Mouse (Mus musculus): ENCODE data around the gene Ptprt. TPM values are rescaled to one million over a fixed set of nuclear protein-coding genes. Genes with fewer than 3 reads are reported as not detected.
"Not testable (repeated sequence)": the region's sequence is repeated elsewhere in the genome, so short reads cannot be mapped to it uniquely, and the experiment has no call there.

The Ptprt gene
- polyA plus RNA-seq, 1 experiment from 2014 or later = 0.61 TPM

DNA sequence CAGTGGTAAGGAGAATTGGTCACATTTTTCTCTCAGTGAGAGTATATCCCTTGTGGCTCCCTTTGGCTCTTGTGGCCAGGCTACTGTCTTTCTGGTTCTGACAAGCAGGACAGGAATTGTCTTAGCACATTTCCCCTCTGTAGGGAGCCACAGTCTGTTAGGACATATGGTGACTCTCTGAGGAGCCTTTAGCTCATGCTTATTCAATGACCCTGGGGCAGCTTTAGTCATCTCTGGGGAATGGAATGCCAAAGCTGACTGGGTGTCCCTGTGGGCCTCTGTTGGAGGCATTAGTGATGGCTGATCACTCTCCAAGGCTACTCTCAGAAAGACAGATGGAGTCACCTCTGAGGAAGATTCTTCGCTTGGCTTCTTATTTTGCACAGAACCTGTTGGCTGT lies 1147.7 kb downstream of the Ptprt start:
- ATAC-seq (ENCODE audit: insufficient number of reproducible peaks, insufficient read depth, low FRiP score, low read depth) = no peak
- no peak overlapping the region for H3K9ac ChIP-seq (ENCODE audit: low read length)
- H3K27ac ChIP-seq (replicated peaks in 1 of 2; ENCODE audit: control insufficient read depth in 1 of 2, insufficient read depth in 1 of 2, low read depth in 2 of 2, low read length in 2 of 2) = no peak overlapping the region
- no peaks in the 10 kb centered on the region for H3K27me3 ChIP-seq (ENCODE audit: control insufficient read depth, insufficient read depth, low read length)
- peaks cover 0 to 7% of the 10 kb centered on the region in 2 experiments; a peak in 1 of 4 replicates for H3K4me1 ChIP-seq (ENCODE audit: control insufficient read depth in 2 of 2, insufficient read depth in 2 of 2, low read length in 2 of 2)
- no peak overlapping the region for H3K4me3 ChIP-seq (ENCODE audit: control insufficient read depth in 1 of 2, insufficient read depth in 1 of 2, low read depth in 1 of 2, low read length in 2 of 2)
- no peaks in the 10 kb centered on the region for H3K9me3 ChIP-seq (ENCODE audit: control insufficient read depth, low read length)
- no peaks in the 10 kb centered on the region for H3K36me3 ChIP-seq (ENCODE audit: control insufficient read depth, insufficient read depth, low read length)
- H3K4me2 ChIP-seq (ENCODE audit: low read length) = no peak overlapping the region
- WGBS = 81% methylated on average over 1 of the region's 1 CpGs

DNA sequence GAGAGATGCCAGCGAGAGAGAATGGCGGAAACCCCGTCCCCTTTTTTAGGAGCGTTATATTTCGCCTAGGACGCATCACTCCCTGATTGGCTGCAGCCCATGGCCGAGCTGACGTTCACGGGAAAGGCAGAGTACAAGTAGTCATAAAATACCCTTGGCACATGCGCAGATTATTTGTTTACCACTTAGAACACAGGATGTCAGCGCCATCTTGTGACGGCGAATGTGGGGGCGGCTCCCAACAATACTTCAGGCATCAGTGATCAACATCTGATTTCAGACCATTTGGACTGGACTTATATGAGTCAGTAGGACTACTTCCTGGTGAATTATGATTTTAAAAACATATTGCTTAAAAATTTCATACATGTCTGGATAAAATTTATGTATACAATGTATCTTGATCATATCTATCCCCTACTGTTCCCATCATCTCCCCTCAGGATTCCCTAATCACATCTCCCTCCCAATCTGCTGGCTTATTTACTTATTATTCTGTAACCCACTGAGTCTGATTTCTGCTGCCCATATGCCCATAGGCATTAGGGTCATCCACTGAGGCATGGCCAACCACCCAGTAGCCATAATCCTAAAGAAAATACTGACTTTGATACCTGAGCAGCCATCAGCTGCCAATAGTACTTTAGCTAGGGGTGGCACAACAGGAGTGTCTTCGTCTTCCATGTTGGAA lies 1148.9 kb downstream of the Ptprt start:
- H3K9ac ChIP-seq (ENCODE audit: low read length); H3K27ac ChIP-seq (replicated peaks in 1 of 2; ENCODE audit: control insufficient read depth in 1 of 2, insufficient read depth in 1 of 2, low read depth in 2 of 2, low read length in 2 of 2); H3K4me1 ChIP-seq (ENCODE audit: control insufficient read depth in 2 of 2, insufficient read depth in 2 of 2, low read length in 2 of 2); H3K9me3 ChIP-seq (ENCODE audit: control insufficient read depth, low read length); H3K4me3 ChIP-seq (ENCODE audit: control insufficient read depth in 1 of 2, insufficient read depth in 1 of 2, low read depth in 1 of 2, low read length in 2 of 2); H3K27me3 ChIP-seq (ENCODE audit: control insufficient read depth, insufficient read depth, low read length); H3K4me2 ChIP-seq (ENCODE audit: low read length); ATAC-seq (ENCODE audit: insufficient number of reproducible peaks, insufficient read depth, low FRiP score, low read depth); H3K36me3 ChIP-seq (ENCODE audit: control insufficient read depth, insufficient read depth, low read length): not testable (repeated sequence)
- 17% methylated on average over 5 of the region's 15 CpGs for WGBS

DNA sequence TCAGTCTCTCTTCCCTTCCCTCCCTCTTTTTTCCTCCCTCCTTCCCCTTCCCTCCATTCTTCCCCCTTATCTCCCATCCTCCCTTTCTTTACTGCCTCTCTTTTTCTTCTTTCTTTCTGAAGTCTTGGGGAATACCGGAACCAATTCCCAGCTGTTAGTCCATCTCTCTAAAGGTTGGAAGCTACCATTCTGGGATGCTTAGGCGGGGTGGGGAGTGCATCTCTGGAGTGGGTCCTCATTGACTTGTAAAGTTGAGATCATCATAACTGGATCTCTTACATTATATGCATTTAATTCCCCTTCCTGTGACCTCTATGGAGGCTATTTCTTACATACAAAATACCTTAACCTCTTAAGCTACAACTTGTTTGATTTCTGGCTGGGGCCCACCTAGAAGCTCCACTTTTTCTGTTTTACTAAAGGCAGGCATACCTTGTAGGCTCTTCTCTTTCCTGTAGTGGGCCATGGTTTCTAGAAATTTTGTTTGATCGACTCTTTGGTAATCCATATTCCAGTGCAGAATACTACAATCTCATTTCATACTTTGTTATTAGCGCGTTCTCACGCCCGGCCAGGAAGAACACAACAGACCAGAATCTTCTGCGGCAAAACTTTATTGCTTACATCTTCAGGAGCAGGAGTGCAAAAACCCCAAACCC lies 1149.7 kb downstream of the Ptprt start:
- ATAC-seq (ENCODE audit: insufficient number of reproducible peaks, insufficient read depth, low FRiP score, low read depth) = no peak

DNA sequence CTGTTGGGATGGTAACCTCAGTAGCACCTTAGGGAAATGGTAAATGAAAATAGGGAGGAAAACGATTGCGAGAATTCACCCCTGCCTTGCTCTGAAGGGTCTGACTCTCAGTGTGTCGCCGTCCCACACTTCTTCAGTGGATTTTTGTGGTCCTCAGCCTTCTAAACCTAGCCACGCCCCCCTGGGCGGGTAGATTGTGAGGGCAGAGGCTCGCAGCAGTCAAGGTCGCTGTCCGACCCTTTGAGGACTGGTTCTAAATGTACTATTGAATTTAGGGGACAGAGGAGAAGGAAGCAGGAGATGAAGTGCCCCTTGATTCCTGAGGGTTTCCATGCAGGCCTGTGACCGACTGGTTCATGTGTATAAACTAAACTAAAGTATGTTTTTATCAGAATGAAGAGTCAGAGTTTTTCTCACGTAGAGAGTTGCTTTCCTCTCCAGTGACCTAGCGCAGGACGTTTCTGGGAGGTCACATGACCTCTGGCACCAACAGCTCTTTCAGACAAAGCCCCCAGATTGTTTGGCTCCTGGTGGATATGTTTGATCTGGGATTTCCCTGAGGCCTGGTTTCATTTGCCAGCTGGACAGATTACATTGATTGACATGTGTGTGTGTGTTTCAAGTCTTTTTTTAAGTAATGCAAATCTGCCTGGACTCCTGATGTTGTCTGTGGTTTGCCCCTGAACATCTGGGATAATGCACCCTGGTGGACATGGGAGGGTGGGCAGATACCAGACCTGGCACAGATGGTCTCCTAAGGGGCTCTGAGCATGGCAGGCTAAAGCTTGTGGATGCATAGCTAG lies 1161.6 kb downstream of the Ptprt start:
- Histone ChIP-seq H3K9ac (ENCODE audit: low read length) (no peak overlapping the region), H3K4me1 (ENCODE audit: control insufficient read depth in 2 of 2, insufficient read depth in 2 of 2, low read length in 2 of 2) (peaks cover 0 to 7% of the 10 kb centered on the region in 2 experiments; a peak in 1 of 4 replicates), H3K4me2 (ENCODE audit: low read length) (peak overlapping the region; percentile 61), H3K27ac (replicated peaks in 1 of 2; ENCODE audit: control insufficient read depth in 1 of 2, insufficient read depth in 1 of 2, low read depth in 2 of 2, low read length in 2 of 2) (no peak overlapping the region), H3K27me3 (ENCODE audit: control insufficient read depth, insufficient read depth, low read length) (no peaks in the 10 kb centered on the region), H3K9me3 (ENCODE audit: control insufficient read depth, low read length) (no peaks in the 10 kb centered on the region), H3K4me3 (ENCODE audit: control insufficient read depth in 1 of 2, insufficient read depth in 1 of 2, low read depth in 1 of 2, low read length in 2 of 2) (peak overlapping the region; percentile 14 to 22; a peak in 3 of 4 replicates), H3K36me3 (ENCODE audit: control insufficient read depth, insufficient read depth, low read length) (no peaks in the 10 kb centered on the region)
- no peak for ATAC-seq (ENCODE audit: insufficient number of reproducible peaks, insufficient read depth, low FRiP score, low read depth)
- 8% methylated on average over 13 of the region's 13 CpGs for WGBS

More for the DNA sequence above, 1149.7 kb downstream of the Ptprt start:
- Histone ChIP-seq H3K9me3 (ENCODE audit: control insufficient read depth, low read length) (no peaks in the 10 kb centered on the region), H3K36me3 (ENCODE audit: control insufficient read depth, insufficient read depth, low read length) (no peaks in the 10 kb centered on the region), H3K4me2 (ENCODE audit: low read length) (peak overlapping the region; percentile 72), H3K27me3 (ENCODE audit: control insufficient read depth, insufficient read depth, low read length) (no peaks in the 10 kb centered on the region), H3K4me1 (ENCODE audit: control insufficient read depth in 2 of 2, insufficient read depth in 2 of 2, low read length in 2 of 2) (peaks cover 0 to 7% of the 10 kb centered on the region in 2 experiments; a peak in 1 of 4 replicates), H3K27ac (replicated peaks in 1 of 2; ENCODE audit: control insufficient read depth in 1 of 2, insufficient read depth in 1 of 2, low read depth in 2 of 2, low read length in 2 of 2) (no peak overlapping the region), H3K9ac (ENCODE audit: low read length) (peak overlapping the region; percentile 65), H3K4me3 (ENCODE audit: control insufficient read depth in 1 of 2, insufficient read depth in 1 of 2, low read depth in 1 of 2, low read length in 2 of 2) (peak overlapping the region; percentile 32 to 43)
- 29% methylated on average over 8 of the region's 8 CpGs for WGBS

DNA sequence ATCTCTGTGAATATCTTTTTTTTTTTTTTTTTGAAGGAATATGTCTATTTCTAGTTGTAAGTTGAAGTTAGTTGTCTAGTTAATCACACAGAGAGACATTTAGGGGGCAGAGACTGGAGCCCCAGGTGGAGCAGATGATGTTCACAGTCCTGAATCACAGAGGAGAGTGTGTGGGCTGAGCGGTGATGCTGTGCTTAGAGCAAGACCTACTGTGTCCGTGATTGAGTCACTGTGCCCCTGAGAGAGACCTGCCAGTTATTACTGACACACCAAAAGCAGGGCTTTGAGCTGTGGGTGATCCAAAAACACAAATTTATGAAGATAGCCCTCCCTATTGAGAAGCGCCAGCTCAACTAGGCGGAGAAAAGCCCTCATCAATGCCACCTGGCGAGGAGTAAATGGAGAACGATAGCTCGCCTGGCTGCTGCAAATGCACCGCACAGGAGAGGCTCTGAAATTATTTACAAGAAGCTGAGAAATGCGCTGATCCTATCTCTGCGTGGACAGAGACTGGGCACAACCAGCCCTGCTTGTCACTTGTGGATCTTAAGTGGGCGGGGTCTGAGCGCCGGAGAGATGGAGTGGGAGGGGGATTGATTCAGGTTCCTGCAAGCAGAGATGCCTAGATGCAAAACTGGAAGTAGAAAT lies 1162.4 kb downstream of the Ptprt start:
- H3K4me1 ChIP-seq (ENCODE audit: control insufficient read depth in 2 of 2, insufficient read depth in 2 of 2, low read length in 2 of 2) = peaks cover 0 to 7% of the 10 kb centered on the region in 2 experiments; a peak in 1 of 4 replicates
- H3K4me2 ChIP-seq (ENCODE audit: low read length) = peak overlapping the region; percentile 61
- no peaks in the 10 kb centered on the region for H3K27me3 ChIP-seq (ENCODE audit: control insufficient read depth, insufficient read depth, low read length)
- H3K9me3 ChIP-seq (ENCODE audit: control insufficient read depth, low read length) = no peaks in the 10 kb centered on the region
- no peak overlapping the region for H3K27ac ChIP-seq (replicated peaks in 1 of 2; ENCODE audit: control insufficient read depth in 1 of 2, insufficient read depth in 1 of 2, low read depth in 2 of 2, low read length in 2 of 2)
- no peak overlapping the region for H3K9ac ChIP-seq (ENCODE audit: low read length)
- H3K36me3 ChIP-seq (ENCODE audit: control insufficient read depth, insufficient read depth, low read length) = no peaks in the 10 kb centered on the region
- ATAC-seq (ENCODE audit: insufficient number of reproducible peaks, insufficient read depth, low FRiP score, low read depth) = no peak
- 16% methylated on average over 13 of the region's 13 CpGs for WGBS
- H3K4me3 ChIP-seq (ENCODE audit: control insufficient read depth in 1 of 2, insufficient read depth in 1 of 2, low read depth in 1 of 2, low read length in 2 of 2) = peak overlapping the region; percentile 14 to 22

DNA sequence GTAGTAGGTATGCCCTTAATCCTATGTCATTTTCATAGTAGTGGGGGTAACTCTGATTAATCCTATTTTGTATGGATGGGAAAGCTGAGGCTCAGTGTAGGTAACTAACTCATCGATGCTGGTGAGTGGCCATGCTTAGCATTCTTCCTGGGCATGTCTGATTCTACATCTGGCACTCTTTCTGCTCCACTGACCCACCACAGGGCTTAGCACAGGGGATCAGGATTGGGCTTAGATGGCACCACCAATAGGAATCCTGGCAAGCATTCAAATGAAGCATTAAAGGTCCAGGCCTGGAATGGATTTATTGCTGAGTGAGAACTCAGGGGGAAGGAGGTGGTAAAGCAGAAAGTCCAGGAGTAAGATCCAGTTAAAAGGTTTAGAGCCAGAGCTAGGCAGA lies 1179.2 kb downstream of the Ptprt start:
- no peak overlapping the region for H3K9ac ChIP-seq (ENCODE audit: low read length)
- no peak overlapping the region for H3K4me2 ChIP-seq (ENCODE audit: low read length)
- H3K27ac ChIP-seq (replicated peaks in 1 of 2; ENCODE audit: control insufficient read depth in 1 of 2, insufficient read depth in 1 of 2, low read depth in 2 of 2, low read length in 2 of 2) = no peak overlapping the region
- H3K9me3 ChIP-seq (ENCODE audit: control insufficient read depth, low read length) = no peaks in the 10 kb centered on the region
- H3K4me3 ChIP-seq (ENCODE audit: control insufficient read depth in 1 of 2, insufficient read depth in 1 of 2, low read depth in 1 of 2, low read length in 2 of 2) = no peak overlapping the region
- H3K36me3 ChIP-seq (ENCODE audit: control insufficient read depth, insufficient read depth, low read length) = no peaks in the 10 kb centered on the region
- 63% methylated on average over 1 of the region's 1 CpGs for WGBS
- H3K27me3 ChIP-seq (ENCODE audit: control insufficient read depth, insufficient read depth, low read length) = no peaks in the 10 kb centered on the region
- ATAC-seq (ENCODE audit: insufficient number of reproducible peaks, insufficient read depth, low FRiP score, low read depth) = no peak
- no peaks in the 10 kb centered on the region for H3K4me1 ChIP-seq (ENCODE audit: control insufficient read depth in 2 of 2, insufficient read depth in 2 of 2, low read length in 2 of 2)

DNA sequence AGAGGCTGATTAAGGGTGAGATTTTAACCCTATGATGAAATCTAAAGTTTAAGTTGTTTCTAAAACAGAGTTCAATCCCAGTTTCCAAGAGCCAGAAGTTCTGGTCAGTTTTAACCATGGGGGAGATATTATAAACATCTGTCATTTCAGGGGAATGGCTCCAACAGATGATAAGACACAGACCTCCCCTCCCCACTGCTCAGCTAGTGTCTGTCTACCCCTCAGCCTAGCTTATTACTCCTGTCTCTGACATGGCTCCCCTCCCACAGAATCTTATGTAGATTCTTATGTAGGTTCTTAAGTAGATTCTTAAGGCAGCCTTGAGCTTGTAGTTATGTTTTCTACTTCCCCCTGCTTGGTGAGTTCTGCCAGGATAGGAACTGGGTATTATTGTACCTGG lies 1180.5 kb downstream of the Ptprt start:
- H3K9me3 ChIP-seq (ENCODE audit: control insufficient read depth, low read length) = no peaks in the 10 kb centered on the region

More for the DNA sequence above, 1180.5 kb downstream of the Ptprt start:
- Histone ChIP-seq H3K4me3 (ENCODE audit: control insufficient read depth in 1 of 2, insufficient read depth in 1 of 2, low read depth in 1 of 2, low read length in 2 of 2) (no peak overlapping the region), H3K4me1 (ENCODE audit: control insufficient read depth in 2 of 2, insufficient read depth in 2 of 2, low read length in 2 of 2) (no peaks in the 10 kb centered on the region), H3K27me3 (ENCODE audit: control insufficient read depth, insufficient read depth, low read length) (no peaks in the 10 kb centered on the region), H3K9ac (ENCODE audit: low read length) (no peak overlapping the region), H3K4me2 (ENCODE audit: low read length) (no peak overlapping the region), H3K36me3 (ENCODE audit: control insufficient read depth, insufficient read depth, low read length) (no peaks in the 10 kb centered on the region), H3K27ac (replicated peaks in 1 of 2; ENCODE audit: control insufficient read depth in 1 of 2, insufficient read depth in 1 of 2, low read depth in 2 of 2, low read length in 2 of 2) (no peak overlapping the region)
- no peak for ATAC-seq (ENCODE audit: insufficient number of reproducible peaks, insufficient read depth, low FRiP score, low read depth)

Data from heart, embryonic 14.5 days (tissue).